Comparison of ENCODE assay signal across 9 mouse cellular contexts in the genomic region with DNA sequence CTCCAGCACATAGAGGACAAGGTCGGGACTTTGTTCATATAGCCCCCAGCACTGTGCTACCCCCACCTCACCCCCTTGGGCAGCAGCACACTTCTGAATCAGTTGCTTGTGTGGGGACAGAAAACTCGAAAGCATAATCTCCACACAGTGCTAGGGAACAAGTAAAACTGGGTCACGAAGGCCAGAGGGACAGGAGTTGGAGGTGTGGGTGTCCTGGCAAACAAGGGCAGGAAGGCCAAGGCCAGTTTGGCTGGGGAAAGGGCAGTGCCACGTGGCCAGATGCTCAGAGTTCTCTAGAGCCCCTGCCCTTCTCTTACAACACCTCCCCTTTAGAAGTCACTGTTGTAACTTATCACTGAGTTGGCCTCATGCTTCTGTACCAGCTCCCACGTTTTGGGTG. TPM values are rescaled to one million over a fixed set of nuclear protein-coding genes. Genes with fewer than 3 reads are reported as not detected.
DNase-seq lines count a peak whose midpoint lies in the region; ATAC-seq lines count a peak whose summit lies in the region.
"Had no signal": no experiment of that assay in that cellular context is flagged by ENCODE, and none has a peak within 500 bp of the region (broad histone marks: within the 10 kb centered on the region; RNA-seq: fewer than 3 reads in every experiment).

No protein-coding gene starts in this region.

- H3K4me1 ChIP-seq in forebrain, embryonic 16.5 days (replicated peaks; ENCODE audit: control insufficient read depth, insufficient read depth, low read length): peaks cover 50% of the 10 kb centered on the region
- H3K4me1 ChIP-seq in liver, embryonic 16.5 days (ENCODE audit: control insufficient read depth, low read depth, low read length): peaks cover 76% of the 10 kb centered on the region

- no peak for ATAC-seq in forebrain, embryonic 16.5 days
- ATAC-seq in liver, embryonic 16.5 days (ENCODE audit: low read depth): peak; percentile 20
- ATAC-seq: Patski had no signal

- H3K4me3 ChIP-seq in forebrain, embryonic 16.5 days (replicated peaks; ENCODE audit: low read length): no peak overlapping the region
- H3K4me3 ChIP-seq in liver, embryonic 16.5 days (ENCODE audit: low read depth, low read length): 0 out of 2 replicates have a peak overlapping the region, but pooled peaks have one; percentile 11

- H3K9ac ChIP-seq in forebrain, embryonic 16.5 days (replicated peaks; ENCODE audit: low read depth, low read length): 0 out of 2 replicates have a peak overlapping the region, but pooled peaks have one; percentile 5
- H3K9ac ChIP-seq in liver, embryonic 16.5 days (ENCODE audit: low read depth, low read length): peak overlapping the region; percentile 18; the same call in 1 of the 2 replicates

- peak; percentile 3 for DNase-seq in gastrocnemius, postnatal 10 days
- no peak for DNase-seq in gastrocnemius, postnatal 14 days
- DNase-seq in spleen, postnatal 10 days (ENCODE audit: low spot score in 2 of 2): peak; percentile 5 to 8
- DNase-seq in spleen, adult 18-20 months: no peak
- DNase-seq in thymus, postnatal 36 days: no peak
- no peak for DNase-seq in cerebellum, adult 11 months

- no peaks in the 10 kb centered on the region for H3K36me3 ChIP-seq in forebrain, embryonic 16.5 days (ENCODE audit: control insufficient read depth, insufficient read depth)
- no peaks in the 10 kb centered on the region for H3K36me3 ChIP-seq in liver, embryonic 16.5 days (ENCODE audit: control insufficient read depth, insufficient read depth)

- no peak overlapping the region for H3K27ac ChIP-seq in forebrain, embryonic 16.5 days (ENCODE audit: low read length)
- H3K27ac ChIP-seq in liver, embryonic 16.5 days (ENCODE audit: low read length): peak overlapping the region; percentile 81

- no peaks in the 10 kb centered on the region for H3K9me3 ChIP-seq in forebrain, embryonic 16.5 days (ENCODE audit: control insufficient read depth, low read length)
- no peaks in the 10 kb centered on the region for H3K9me3 ChIP-seq in liver, embryonic 16.5 days (replicated peaks; ENCODE audit: control insufficient read depth, low read length)

- 59% methylated on average over 5 of the region's 5 CpGs for WGBS in forebrain, embryonic 16.5 days
- WGBS in liver, embryonic 16.5 days (ENCODE audit: insufficient replicate concordance): 29% methylated on average over 5 of the region's 5 CpGs

- H3K27me3 ChIP-seq in forebrain, embryonic 16.5 days (replicated peaks; ENCODE audit: control insufficient read depth, insufficient read depth, low read length): no peaks in the 10 kb centered on the region
- no peaks in the 10 kb centered on the region for H3K27me3 ChIP-seq in liver, embryonic 16.5 days (ENCODE audit: control insufficient read depth, insufficient read depth, low read depth, low read length)
- H3K27me3 ChIP-seq: Patski had no signal

- intact Hi-C loops in gastrocnemius, postnatal 14 days (cut with DNase I; ENCODE audit: low total_unique reads): loop anchor here (10.0 kb wide), 1 partner anchor 55 kb away; no protein-coding TSS in a partner anchor

- no peak overlapping the region for H3K4me2 ChIP-seq in forebrain, embryonic 16.5 days (ENCODE audit: low read length)
- H3K4me2 ChIP-seq in liver, embryonic 16.5 days (ENCODE audit: low read depth, low read length): peak overlapping the region; percentile 82

RNA-seq across cellular contexts. Expression of gene Atf5, which starts 3.4 kb away (rescaled TPM):
- 10 to 100 TPM; 55.1 to 60.5 TPM for total RNA-seq in gastrocnemius, postnatal 10 days (2021)
- total RNA-seq in gastrocnemius, postnatal 14 days (2021): 10 to 100 TPM; 54.5 to 62.2 TPM
- 3.4 and 3.7 TPM in 2 replicates for polyA plus RNA-seq in forebrain, embryonic 16.5 days (2015; fragmentation: Nextera tagmentation; extraction: Ambion mirVana)
- polyA plus RNA-seq in liver, embryonic 16.5 days (2015; fragmentation: Nextera tagmentation; extraction: Ambion mirVana): 7.3 and 9.7 TPM in 2 replicates

RNA-seq across cellular contexts. Expression of gene Il4i1, which starts 3.7 kb away (rescaled TPM):
- 1 to 10 TPM; 1.9 to 2.3 TPM for total RNA-seq in gastrocnemius, postnatal 10 days (2021)
- total RNA-seq in gastrocnemius, postnatal 14 days (2021): 1 to 10 TPM; 2.3 to 2.6 TPM
- 0.44 and 2.3 TPM in 2 replicates for polyA plus RNA-seq in forebrain, embryonic 16.5 days (2015; fragmentation: Nextera tagmentation; extraction: Ambion mirVana)
- polyA plus RNA-seq in liver, embryonic 16.5 days (2015; fragmentation: Nextera tagmentation; extraction: Ambion mirVana): 0.34 and 0.76 TPM in 2 replicates

RNA-seq across cellular contexts. Expression of gene Nup62, which starts 4.0 kb away (rescaled TPM):
- 10 to 100 TPM; 28.0 to 35.3 TPM for total RNA-seq in gastrocnemius, postnatal 10 days (2021)
- total RNA-seq in gastrocnemius, postnatal 14 days (2021): 10 to 100 TPM; 21.2 to 28.1 TPM
- polyA plus RNA-seq in forebrain, embryonic 16.5 days (2015; fragmentation: Nextera tagmentation; extraction: Ambion mirVana): 53.9 and 56.1 TPM in 2 replicates
- 43.4 and 44.7 TPM in 2 replicates for polyA plus RNA-seq in liver, embryonic 16.5 days (2015; fragmentation: Nextera tagmentation; extraction: Ambion mirVana)

RNA-seq across cellular contexts. Expression of gene Akt1s1, which starts 28.9 kb away (rescaled TPM):
- 10 to 100 TPM; 84.2 to 86.4 TPM for total RNA-seq in gastrocnemius, postnatal 10 days (2021)
- total RNA-seq in gastrocnemius, postnatal 14 days (2021): 10 to 100 TPM; 85.9 to 86.7 TPM
- 103 and 110 TPM in 2 replicates for polyA plus RNA-seq in forebrain, embryonic 16.5 days (2015; fragmentation: Nextera tagmentation; extraction: Ambion mirVana)
- 25.6 and 29.1 TPM in 2 replicates for polyA plus RNA-seq in liver, embryonic 16.5 days (2015; fragmentation: Nextera tagmentation; extraction: Ambion mirVana)

RNA-seq across cellular contexts. Expression of gene Tbc1d17, which starts 29.0 kb away (rescaled TPM):
- total RNA-seq in gastrocnemius, postnatal 10 days (2021): 10 to 100 TPM; 41.7 to 49.0 TPM
- 10 to 100 TPM; 28.2 to 38.9 TPM for total RNA-seq in gastrocnemius, postnatal 14 days (2021)
- 121 and 122 TPM in 2 replicates for polyA plus RNA-seq in forebrain, embryonic 16.5 days (2015; fragmentation: Nextera tagmentation; extraction: Ambion mirVana)
- 32.7 and 33.7 TPM in 2 replicates for polyA plus RNA-seq in liver, embryonic 16.5 days (2015; fragmentation: Nextera tagmentation; extraction: Ambion mirVana)

Comparison
In these comparisons a context has a peak if more than half of its experiments do, and no peak if none do; other contexts are left out.
1. DNase-seq: peak in gastrocnemius, postnatal 10 days (single experiment) and spleen, postnatal 10 days (2 of 2); none in gastrocnemius, postnatal 14 days (single experiment), spleen, adult 18-20 months (0 of 2), thymus, postnatal 36 days (0 of 2) and cerebellum, adult 11 months (single experiment).